ENCODE assay signal across 16 mouse cellular contexts in the genomic region with DNA sequence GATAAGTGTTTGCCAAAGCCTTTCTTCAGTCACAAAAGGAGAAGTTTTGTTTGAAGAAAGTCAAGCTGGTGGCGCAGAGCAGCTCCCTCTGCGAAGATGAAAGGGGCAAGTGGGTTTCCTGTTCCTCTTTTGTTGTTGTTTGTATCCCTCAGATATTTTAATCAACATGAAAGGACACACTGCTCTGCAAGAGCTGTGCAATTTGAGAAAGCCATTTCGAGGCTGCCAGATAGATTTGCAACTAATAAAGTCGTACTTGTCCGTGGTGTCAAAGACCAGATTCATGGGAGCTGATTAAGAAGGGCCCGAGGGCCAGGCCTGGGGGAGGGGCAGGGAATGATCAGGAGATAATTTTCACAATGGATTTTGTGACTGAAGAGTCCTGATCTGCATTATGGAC.
DNase-seq lines count a peak whose midpoint lies in the region; ATAC-seq and TF ChIP-seq lines count a peak whose summit lies in the region.
"Had no signal": no experiment of that assay in that cellular context is flagged by ENCODE, and none has a peak within 500 bp of the region (broad histone marks: within the 10 kb centered on the region; RNA-seq: fewer than 3 reads in every experiment).

No protein-coding gene starts in this region.

- no peak for TF ChIP-seq EP300 in heart, adult 2 months (IDR thresholded peaks at IDR 0.05; ENCODE audit: insufficient read depth, low read depth, low read length)

- H3K27ac ChIP-seq in hindbrain, embryonic 11.5 days (ENCODE audit: low read depth, low read length) = no peak overlapping the region
- H3K27ac ChIP-seq in hindbrain, embryonic 14.5 days = no peak overlapping the region
- H3K27ac ChIP-seq in hindbrain, embryonic 13.5 days = 0 out of 2 replicates have a peak overlapping the region, but pooled peaks have one; percentile 19
- no peak overlapping the region for H3K27ac ChIP-seq in midbrain, embryonic 16.5 days (ENCODE audit: low read length)
- no peak overlapping the region for H3K27ac ChIP-seq in heart, adult 2 months

- 36% methylated on average over 6 of the region's 6 CpGs for WGBS in hindbrain, embryonic 11.5 days
- 15% methylated on average over 6 of the region's 6 CpGs for WGBS in hindbrain, embryonic 14.5 days
- WGBS in hindbrain, embryonic 13.5 days = 26% methylated on average over 6 of the region's 6 CpGs
- WGBS in midbrain, embryonic 16.5 days = 6% methylated on average over 6 of the region's 6 CpGs
- WGBS in heart, adult 2 months = 56% methylated on average over 6 of the region's 6 CpGs

- TF ChIP-seq POLR2A in heart, adult 2 months (IDR thresholded peaks at IDR 0.05; ENCODE audit: insufficient read depth, low read depth, low read length) = no peak

- ATAC-seq in hindbrain, embryonic 11.5 days (ENCODE audit: low FRiP score) = peak; percentile 39
- no peak for ATAC-seq in hindbrain, embryonic 14.5 days (ENCODE audit: low FRiP score)
- no peak for ATAC-seq in hindbrain, embryonic 13.5 days (ENCODE audit: low FRiP score)
- peak; percentile 62; the same call in 1 of the 2 replicates for ATAC-seq in midbrain, embryonic 16.5 days

- no peak overlapping the region for H3K9ac ChIP-seq in hindbrain, embryonic 11.5 days (ENCODE audit: low read depth, low read length)
- no peak overlapping the region for H3K9ac ChIP-seq in hindbrain, embryonic 14.5 days
- H3K9ac ChIP-seq in hindbrain, embryonic 13.5 days = no peak overlapping the region
- no peak overlapping the region for H3K9ac ChIP-seq in midbrain, embryonic 16.5 days (ENCODE audit: low read depth, low read length)
- no peak overlapping the region for H3K9ac ChIP-seq in heart, adult 2 months (ENCODE audit: low read depth, low read length)

- no peak for TF ChIP-seq CTCF in heart, adult 2 months (IDR thresholded peaks at IDR 0.05)

- H3K79me2 ChIP-seq in heart, adult 2 months (replicated peaks; ENCODE audit: control insufficient read depth, insufficient read depth, low read length) = no peaks in the 10 kb centered on the region

- H3K27me3 ChIP-seq in hindbrain, embryonic 11.5 days (ENCODE audit: control insufficient read depth, insufficient read depth, low read length) = no peaks in the 10 kb centered on the region; the same call in 1 of the 2 replicates
- no peaks in the 10 kb centered on the region for H3K27me3 ChIP-seq in hindbrain, embryonic 14.5 days (ENCODE audit: control insufficient read depth, insufficient read depth, low read length)
- no peaks in the 10 kb centered on the region for H3K27me3 ChIP-seq in hindbrain, embryonic 13.5 days
- H3K27me3 ChIP-seq in midbrain, embryonic 16.5 days (ENCODE audit: control insufficient read depth, insufficient read depth, low read depth, low read length) = no peaks in the 10 kb centered on the region
- H3K27me3 ChIP-seq in heart, adult 2 months (ENCODE audit: control insufficient read depth, insufficient read depth, low read length) = no peaks in the 10 kb centered on the region

- H3K4me2 ChIP-seq in hindbrain, embryonic 11.5 days (replicated peaks; ENCODE audit: low read depth, low read length) = no peak overlapping the region
- no peak overlapping the region for H3K4me2 ChIP-seq in hindbrain, embryonic 14.5 days (replicated peaks)
- H3K4me2 ChIP-seq in hindbrain, embryonic 13.5 days = no peak overlapping the region
- H3K4me2 ChIP-seq in midbrain, embryonic 16.5 days (ENCODE audit: low read length) = 0 out of 2 replicates have a peak overlapping the region, but pooled peaks have one; percentile 6

- H3K36me3 ChIP-seq in hindbrain, embryonic 11.5 days (ENCODE audit: control insufficient read depth, insufficient read depth, low read length) = no peaks in the 10 kb centered on the region
- H3K36me3 ChIP-seq in hindbrain, embryonic 14.5 days (replicated peaks; ENCODE audit: control insufficient read depth, insufficient read depth) = no peaks in the 10 kb centered on the region
- H3K36me3 ChIP-seq in hindbrain, embryonic 13.5 days = no peaks in the 10 kb centered on the region
- no peaks in the 10 kb centered on the region for H3K36me3 ChIP-seq in midbrain, embryonic 16.5 days (ENCODE audit: control insufficient read depth, insufficient read depth, low read length)
- no peaks in the 10 kb centered on the region for H3K36me3 ChIP-seq in heart, adult 2 months (ENCODE audit: control insufficient read depth, insufficient read depth, low read length)

- H3K9me3 ChIP-seq in hindbrain, embryonic 11.5 days (ENCODE audit: control insufficient read depth, low read length) = no peaks in the 10 kb centered on the region
- 0 out of 2 replicates have a peak, but pooled peaks cover 3% of the 10 kb centered on the region for H3K9me3 ChIP-seq in hindbrain, embryonic 14.5 days (ENCODE audit: control insufficient read depth, low read length)
- no peaks in the 10 kb centered on the region for H3K9me3 ChIP-seq in hindbrain, embryonic 13.5 days
- H3K9me3 ChIP-seq in midbrain, embryonic 16.5 days (replicated peaks; ENCODE audit: control insufficient read depth, low read length, poor library complexity, severe bottlenecking) = no peaks in the 10 kb centered on the region

- H3K4me1 ChIP-seq in hindbrain, embryonic 11.5 days (replicated peaks; ENCODE audit: control insufficient read depth, insufficient read depth, low read length) = no peaks in the 10 kb centered on the region
- H3K4me1 ChIP-seq in hindbrain, embryonic 14.5 days (replicated peaks; ENCODE audit: control insufficient read depth, insufficient read depth, low read length) = peaks cover 9% of the 10 kb centered on the region; the same call in 1 of the 2 replicates
- peaks cover 16% of the 10 kb centered on the region for H3K4me1 ChIP-seq in hindbrain, embryonic 13.5 days (replicated peaks)
- H3K4me1 ChIP-seq in midbrain, embryonic 16.5 days (ENCODE audit: control insufficient read depth, insufficient read depth, low read length) = peaks cover 2% of the 10 kb centered on the region; the same call in 1 of the 2 replicates
- H3K4me1 ChIP-seq in heart, adult 2 months (ENCODE audit: control insufficient read depth, insufficient read depth, low read length) = no peaks in the 10 kb centered on the region

- H3K4me3 ChIP-seq in hindbrain, embryonic 11.5 days (ENCODE audit: low read depth, low read length) = no peak overlapping the region
- no peak overlapping the region for H3K4me3 ChIP-seq in hindbrain, embryonic 14.5 days (replicated peaks; ENCODE audit: low read length)
- no peak overlapping the region for H3K4me3 ChIP-seq in hindbrain, embryonic 13.5 days
- H3K4me3 ChIP-seq in midbrain, embryonic 16.5 days (ENCODE audit: low read depth, low read length) = no peak overlapping the region
- no peak overlapping the region for H3K4me3 ChIP-seq in heart, adult 2 months
- H3K4me3 ChIP-seq: myocyte had no signal

- peak; percentile 46 for DNase-seq in hindbrain, embryonic 11.5 days (ENCODE audit: low spot score)
- DNase-seq in hindbrain, embryonic 14.5 days (ENCODE audit: low spot score) = no peak
- DNase-seq in embryo, embryonic 10.5 days (ENCODE audit: low spot score) = peak; percentile 42
- no peak for DNase-seq in layer of hippocampus, postnatal 10 days (ENCODE audit: low spot score in 2 of 2)
- DNase-seq in heart, adult 2 months = no peak
- no peak for DNase-seq in cerebellum, postnatal 36 days
- DNase-seq: adrenal gland, adult 2 months; cerebellum, adult 11-12 months; heart, adult 11 months; kidney, postnatal 14 days; lung, adult 2 months; right cerebral cortex, postnatal 14 days; thymus, postnatal 25 days had no signal

- intact Hi-C loops in heart, adult 2 months (cut with DNase I) = no loop called here

Comparison
In these comparisons a context has a peak if more than half of its experiments do, and no peak if none do; other contexts are left out.
1. ATAC-seq: peak in hindbrain, embryonic 11.5 days (single experiment) and midbrain, embryonic 16.5 days (single experiment); none in hindbrain, embryonic 14.5 days (single experiment) and hindbrain, embryonic 13.5 days (single experiment).
2. DNase-seq: peak in hindbrain, embryonic 11.5 days (single experiment) and embryo, embryonic 10.5 days (single experiment); none in hindbrain, embryonic 14.5 days (single experiment), layer of hippocampus, postnatal 10 days (0 of 2), heart, adult 2 months (0 of 2) and cerebellum, postnatal 36 days (0 of 2).